Mouse (Mus musculus) right cerebral cortex, postnatal 10 days (tissue): ENCODE measurements around the gene Slc35b2.

Experiments
- DNase-seq, 2 experiments: peaks; one replicate each; pipeline ENCODE4 v3.0.0; 2021; ENCODE audit warnings: low spot score in 2 of 2

Slc35b2 gene

GRCm38 (mm10) chr17:45584096-45584896 is 20.6 kb downstream of the Slc35b2 start:
- peak; percentile 91 to 92 for DNase-seq

GRCm38 (mm10) chr17:45584939-45585678 is 21.4 kb downstream of the Slc35b2 start:
- DNase-seq, result peak; percentile 86

DNA sequence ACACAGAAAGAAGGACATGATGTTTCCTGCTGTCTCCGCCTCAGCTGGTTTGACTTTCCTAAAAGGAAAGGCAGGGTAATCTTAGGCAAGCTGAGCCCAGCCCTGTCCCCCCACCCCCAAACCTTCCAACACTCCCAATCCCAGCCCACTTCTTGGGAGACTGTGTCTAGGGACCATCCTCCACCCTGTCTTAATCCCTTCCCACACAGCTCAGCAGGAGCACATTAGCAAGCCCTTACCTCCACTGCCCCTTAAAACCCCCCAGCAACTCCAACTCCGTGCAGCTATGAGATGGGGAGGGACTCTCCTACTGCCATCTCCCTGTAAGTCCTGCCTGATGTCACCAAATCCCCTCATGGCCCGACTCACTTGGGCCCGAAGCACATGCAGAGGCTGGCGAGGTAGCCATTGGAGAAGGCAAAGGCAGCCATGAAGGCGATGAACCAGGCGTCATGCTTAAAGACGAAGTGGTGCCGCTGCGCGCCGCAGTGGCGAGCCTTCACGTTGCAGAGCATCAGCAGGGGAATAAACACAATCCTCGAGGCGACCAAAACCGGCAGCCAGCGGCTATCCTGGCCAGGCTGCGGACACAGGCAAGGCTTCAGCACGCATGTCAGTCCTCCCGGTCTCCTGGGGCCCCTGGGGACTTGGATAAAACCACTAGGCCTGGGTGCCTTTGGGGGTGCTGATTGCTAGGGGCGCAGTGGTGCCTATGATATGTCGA is 22.2 kb downstream of the Slc35b2 start:
- DNase-seq, result no peak

- DNase-seq, result no peak
These were observed 22.8 kb downstream of the Slc35b2 start for GRCm38 (mm10) chr17:45586449-45586837.

- no peak for DNase-seq
These were observed 24.7 kb downstream of the Slc35b2 start for GRCm38 (mm10) chr17:45588370-45588769.

DNA sequence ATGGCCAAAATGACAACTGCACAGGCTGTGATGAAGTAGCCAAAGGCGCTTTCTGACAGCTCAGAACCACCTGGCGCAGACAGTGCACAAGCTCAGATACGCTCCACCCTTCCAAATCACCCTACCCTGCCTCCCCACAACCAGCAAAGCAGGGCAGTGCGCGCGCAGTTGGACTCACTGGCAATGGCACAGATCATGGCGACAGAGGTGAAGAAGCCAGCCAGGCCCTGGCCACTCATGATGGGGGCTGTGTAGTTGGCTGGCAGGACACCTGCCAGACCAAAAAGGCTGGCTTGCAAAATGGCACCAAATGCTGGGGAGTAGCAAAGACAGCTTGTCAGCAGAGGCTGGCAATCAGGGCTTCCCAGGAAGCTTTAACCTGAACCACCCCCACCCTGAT is 25.6 kb downstream of the Slc35b2 start:
- peak in 1 of 2 experiments; percentile 20 for DNase-seq

- peak in 1 of 2 experiments; percentile 26 for DNase-seq
These were observed 26.2 kb downstream of the Slc35b2 start for GRCm38 (mm10) chr17:45589844-45590243.

DNA sequence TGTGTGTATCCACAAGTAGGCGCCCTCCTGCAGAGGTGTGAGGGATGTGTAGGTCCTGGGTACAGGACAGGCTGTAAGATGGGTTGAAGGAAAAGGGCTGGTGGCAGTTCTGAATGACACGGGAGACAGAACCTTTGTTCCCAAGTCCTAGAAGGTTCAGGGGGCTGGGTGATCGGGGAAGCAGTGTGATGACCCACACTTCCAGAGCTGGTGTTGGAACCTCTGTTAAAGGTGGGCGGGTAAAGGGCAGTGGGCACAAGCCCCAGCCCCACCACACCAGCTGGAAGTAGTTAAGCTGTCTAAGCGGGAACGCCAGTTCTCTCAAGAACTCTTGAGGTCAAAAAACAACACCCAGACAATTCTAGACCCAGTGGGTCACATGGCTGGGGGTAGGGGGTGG is 26.7 kb downstream of the Slc35b2 start:
- peak in 1 of 2 experiments; percentile 21 for DNase-seq

DNA sequence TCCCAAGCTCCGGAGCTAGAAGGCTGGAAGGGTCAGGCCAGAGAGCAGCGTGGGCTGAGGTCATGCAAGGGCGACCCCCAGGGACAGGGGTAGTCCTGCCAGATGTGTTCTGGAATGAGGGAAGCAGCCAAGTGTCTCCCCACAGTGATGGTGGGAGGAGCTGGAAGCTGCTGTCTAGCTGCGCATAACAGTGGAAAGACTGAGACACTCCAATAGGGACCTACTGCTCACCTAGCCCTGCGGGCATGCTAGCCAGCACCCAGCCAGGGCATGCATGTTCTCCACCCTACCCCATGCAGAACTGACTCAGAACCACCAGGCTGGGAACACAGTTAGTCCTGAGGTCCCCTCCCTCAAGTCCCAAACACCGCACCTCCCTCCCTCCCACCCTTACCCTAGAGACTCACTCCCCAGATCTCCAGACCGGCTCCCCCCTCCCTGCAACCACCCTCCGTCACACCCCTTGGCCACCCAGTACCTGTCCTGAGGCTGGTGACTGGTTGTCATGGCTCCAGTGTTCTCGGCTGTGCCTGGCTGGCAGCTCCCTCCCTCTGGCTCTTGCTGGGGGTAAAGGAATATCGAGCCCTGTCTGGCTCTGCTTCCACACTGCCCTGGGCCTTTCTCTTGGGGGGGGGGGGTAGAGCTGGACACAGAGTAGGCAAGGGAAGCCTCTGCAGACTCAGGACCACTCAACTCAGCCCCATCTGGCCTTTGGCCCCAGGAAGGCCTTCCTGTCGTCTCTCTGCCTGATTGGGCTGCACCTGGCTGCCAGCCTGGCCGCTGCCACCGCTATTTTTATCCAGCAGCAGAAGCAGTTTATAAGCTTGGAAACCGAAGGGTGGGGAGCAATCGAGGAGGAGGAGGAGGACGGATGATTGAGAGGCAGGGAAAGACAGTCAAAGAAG is 28.3 kb downstream of the Slc35b2 start:
- DNase-seq, result peak in 1 of 2 experiments; percentile 41

DNA sequence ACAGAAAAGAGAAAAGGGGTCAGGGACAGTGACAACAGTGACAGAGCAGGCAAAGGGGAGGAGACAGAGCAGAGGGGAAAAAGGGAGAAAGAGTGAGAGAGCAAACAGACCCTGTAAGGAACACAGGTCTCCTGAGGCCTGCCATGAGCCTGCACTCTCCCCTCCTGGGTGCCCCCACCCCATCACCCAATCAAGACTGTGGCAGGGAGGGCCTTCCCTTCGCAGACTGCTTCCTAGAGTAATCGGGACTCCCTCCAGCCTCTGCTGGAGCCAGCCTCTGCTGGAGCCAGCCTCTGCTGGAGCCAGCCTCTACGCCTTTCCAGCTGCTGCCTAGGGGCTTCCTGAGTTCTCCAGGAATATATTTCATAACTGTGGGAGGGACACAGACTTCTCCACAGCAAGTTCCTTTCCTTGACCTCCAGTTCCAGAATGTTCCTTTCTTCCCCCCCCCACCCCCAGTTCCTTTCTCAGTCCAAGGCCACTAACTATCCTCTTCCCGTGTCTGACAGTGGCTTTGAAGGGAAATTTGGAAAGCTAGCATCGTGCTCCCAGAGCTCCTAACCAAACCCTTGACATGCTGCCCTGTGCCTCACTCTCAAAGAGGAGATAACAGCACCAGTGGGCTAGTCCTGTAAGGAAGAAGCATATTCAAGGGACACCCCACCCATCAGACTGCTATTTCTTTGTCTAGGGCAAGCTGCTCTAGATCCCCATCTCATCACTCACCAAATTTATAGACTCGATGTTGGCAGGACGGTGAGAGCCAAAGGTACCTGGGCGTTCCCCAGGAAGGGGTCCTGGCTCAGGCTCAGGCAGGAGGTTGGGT is 29.1 kb downstream of the Slc35b2 start:
- no peak for DNase-seq

DNA sequence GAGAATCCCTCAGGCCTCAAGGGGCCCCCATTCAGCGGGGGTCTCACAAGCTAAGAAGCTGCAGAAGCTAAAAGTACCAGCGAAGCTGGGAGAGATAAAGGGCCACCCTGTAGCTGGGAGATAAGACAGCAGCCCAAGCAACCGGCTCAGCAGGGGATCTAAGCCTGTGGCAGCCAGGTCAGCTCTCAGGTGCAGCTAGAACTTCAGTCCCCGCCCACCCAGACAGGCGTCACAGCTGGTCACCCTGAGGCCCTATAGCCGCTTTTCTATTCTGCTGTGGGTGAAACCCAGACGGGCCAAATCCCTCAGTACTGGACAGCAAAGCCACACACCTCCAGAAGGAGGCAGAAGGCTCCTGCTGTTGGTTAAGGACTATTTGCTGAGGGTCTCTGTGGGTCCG is 29.8 kb downstream of the Slc35b2 start:
- no peak for DNase-seq

- DNase-seq, result no peak
These were observed 30.5 kb downstream of the Slc35b2 start for GRCm38 (mm10) chr17:45594195-45594594.

- DNase-seq, result peak in 1 of 2 experiments; percentile 79
These were observed 31.4 kb downstream of the Slc35b2 start for GRCm38 (mm10) chr17:45594881-45595735.

DNA sequence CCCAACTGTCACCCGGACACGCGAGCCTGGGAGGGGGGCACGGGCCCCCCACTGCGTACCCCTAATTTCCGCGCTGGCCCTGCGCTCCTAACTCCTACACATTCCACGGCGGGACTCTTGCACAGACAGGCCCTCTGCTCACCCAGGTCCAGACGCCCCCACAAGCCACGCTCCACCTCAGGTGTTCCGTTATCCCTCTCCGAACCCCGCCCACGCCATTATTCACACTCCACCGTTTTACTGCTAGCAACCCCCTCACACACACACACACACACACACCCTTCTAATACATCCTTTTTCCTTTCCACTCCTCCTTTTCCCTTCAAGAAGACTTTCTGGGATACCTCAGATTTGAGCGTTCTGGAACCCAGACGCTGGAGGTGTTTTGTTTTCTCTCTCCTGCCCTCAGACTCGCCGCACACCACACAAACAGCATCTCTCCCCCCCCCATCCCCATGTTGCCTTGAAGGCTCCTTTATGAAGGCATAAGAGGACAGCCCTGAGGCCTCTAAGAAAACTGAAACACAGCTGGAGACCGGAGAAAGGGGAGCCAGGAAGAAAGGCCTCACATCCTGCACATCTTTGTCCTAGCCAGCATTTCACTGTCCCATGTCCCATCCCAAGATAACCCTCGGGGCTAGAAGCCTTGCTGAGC is 32.2 kb downstream of the Slc35b2 start:
- DNase-seq, result peak in 1 of 2 experiments; percentile 70

- DNase-seq, result peak; percentile 78 to 80
These were observed 33.1 kb downstream of the Slc35b2 start for GRCm38 (mm10) chr17:45596631-45597396.

- peak in 1 of 2 experiments; percentile 47 for DNase-seq
These were observed 34.1 kb downstream of the Slc35b2 start for GRCm38 (mm10) chr17:45597787-45598186.

DNA sequence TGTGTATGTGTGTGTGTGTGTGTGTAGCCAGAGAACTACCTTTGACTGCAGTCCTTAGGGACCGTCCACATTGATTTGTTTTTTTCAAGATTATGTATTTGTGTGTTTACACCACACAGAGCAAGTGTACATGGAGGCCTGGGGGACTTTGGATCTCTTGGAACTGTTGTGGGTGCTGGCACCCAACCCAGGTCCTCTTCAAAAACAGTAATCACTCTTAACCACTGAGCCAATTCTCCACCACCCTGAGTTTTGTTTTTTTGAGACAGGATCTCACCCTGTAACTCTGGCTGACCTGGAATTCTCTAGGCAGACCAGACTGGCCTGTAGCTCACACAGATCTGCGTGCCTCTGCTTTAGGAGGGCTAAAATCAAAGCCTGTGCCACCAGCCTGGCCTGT is 34.7 kb downstream of the Slc35b2 start:
- no peak for DNase-seq

DNA sequence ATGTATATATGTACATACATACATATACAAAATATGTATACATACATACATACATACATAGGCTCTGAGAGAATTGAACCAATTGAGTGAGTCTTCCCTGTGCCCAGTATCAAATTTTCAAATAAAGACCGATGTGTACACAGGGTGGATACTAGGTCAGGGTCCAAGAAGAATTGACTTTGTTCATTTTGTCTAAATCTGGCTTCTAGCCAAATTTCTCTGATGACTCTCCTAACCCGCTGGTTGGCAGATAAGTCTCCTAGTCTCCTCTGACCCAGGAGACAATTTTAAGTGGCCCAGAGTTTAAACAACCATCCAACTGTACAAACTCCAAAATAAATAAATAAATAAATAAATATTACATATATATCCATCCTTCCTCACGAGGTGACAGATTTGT is 35.2 kb downstream of the Slc35b2 start:
- no peak for DNase-seq
